Mouse (Mus musculus): ENCODE results near the gene Nt5c3b. TPM values are rescaled to one million over a fixed set of nuclear protein-coding genes. Genes with fewer than 3 reads are reported as not detected.

Gene Nt5c3b
- total RNA-seq, 2 experiments from 2014 or later = 53.8 to 58.2 TPM

GRCm38 (mm10) chr11:100428612-100429199 lies 12.9 kb downstream of the Nt5c3b start:
- peak; percentile 89 to 91 for DNase-seq

- no peak for DNase-seq
Measured at GRCm38 (mm10) chr11:100426820-100427219, 14.8 kb downstream of the Nt5c3b start.

DNA sequence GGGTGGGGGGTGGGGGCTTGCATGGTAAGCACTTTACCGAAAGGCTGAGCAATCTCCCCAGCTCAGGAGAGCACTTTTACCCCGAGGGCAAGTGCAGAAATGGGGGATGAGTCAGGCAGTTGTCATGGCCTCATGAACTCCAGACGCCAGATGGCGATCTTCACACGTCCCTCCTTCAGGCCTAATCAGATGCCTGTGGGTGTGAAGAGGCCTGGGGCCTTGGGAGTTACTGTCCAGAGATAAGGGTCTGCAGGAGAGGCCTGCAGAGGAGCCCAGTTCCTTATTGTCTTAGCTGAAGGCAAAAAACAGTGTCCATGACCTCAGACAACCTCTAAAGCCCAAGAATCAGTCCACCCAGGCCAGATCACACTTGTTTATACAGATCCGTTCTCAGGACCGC lies 15.8 kb downstream of the Nt5c3b start:
- peak; percentile 85 to 89 for DNase-seq

DNA sequence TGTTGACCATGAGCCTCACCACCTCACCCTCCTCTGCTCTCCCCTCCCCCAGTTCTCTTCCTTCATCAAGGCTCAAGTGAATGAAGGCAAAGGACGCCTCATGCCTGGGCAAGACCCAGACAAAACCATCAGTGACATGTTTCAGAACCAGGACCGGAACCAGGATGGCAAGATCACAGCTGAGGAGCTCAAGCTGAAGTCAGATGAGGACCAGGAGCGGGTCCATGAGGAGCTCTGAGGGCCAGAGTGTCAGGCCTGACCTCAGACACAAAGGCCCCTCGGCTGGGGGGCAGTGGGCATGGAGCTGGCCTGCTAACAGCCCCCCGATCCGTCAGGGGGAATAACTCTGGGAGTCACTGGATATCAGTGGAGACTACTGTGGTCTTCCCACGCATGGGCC lies 17.8 kb downstream of the Nt5c3b start:
- DNase-seq = no peak

- no peak for DNase-seq
Measured at GRCm38 (mm10) chr11:100421537-100421936, 20.1 kb downstream of the Nt5c3b start.

GRCm38 (mm10) chr11:100414914-100415822 lies 26.4 kb downstream of the Nt5c3b start, which contains the start of gene Fkbp10:
TSS of gene Fkbp10 (plus strand) at chr11:100415697.
- DNase-seq = peak; percentile 75 to 83

DNA sequence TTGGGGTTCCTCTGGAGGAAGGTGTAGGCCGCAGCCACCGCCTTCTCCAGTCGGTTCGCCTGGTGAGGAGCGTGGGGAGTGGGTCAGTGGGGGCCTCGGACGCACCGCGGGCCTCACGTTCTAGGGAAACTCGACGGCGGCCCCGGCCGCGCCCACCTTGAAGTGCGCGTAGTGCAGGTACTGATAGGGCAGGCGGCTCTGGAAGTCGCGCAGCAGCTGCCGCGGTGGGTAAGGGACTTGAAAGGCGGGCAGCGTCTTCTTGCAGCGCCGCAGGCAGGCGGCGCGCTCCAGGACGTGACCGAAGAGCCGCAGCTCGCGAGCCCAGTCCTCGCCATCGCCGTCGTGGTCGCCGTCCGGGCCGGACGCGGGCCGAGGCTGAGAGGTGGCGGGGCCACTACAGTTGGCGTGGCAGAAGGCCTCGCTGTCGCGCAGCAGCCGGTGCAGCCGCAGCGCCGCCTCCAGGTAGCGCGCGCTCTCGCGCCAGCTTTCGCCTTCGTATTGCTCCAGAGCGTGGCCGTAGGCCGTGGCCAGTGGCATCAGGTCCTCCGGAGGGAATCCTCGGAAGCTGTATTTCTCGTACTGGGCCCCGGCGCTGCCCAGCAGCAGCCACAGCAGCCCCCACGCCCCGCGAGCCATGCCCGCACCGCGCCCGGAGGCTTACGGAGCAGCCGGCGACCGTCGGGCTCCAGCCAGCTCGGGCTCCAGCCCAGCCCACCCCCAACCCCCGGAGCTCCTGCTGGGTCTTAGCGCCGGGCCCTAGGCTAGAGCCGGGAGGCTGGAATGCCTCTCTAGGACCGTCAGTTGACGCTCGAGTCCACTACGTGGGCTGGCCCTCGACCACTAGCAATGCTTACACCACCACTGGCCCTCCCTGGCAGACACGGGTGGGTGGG lies 27.3 kb downstream of the Nt5c3b start, which contains the start of gene P3h4:
Gene P3h4, minus strand, starts transcription at position 816 of the 893 bp plus-strand sequence.
- peak; percentile 89 to 92 for DNase-seq

- no peak for DNase-seq
Measured at GRCm38 (mm10) chr11:100413541-100413940, 28.1 kb downstream of the Nt5c3b start.

- DNase-seq = peak; percentile 40 to 50
Measured at GRCm38 (mm10) chr11:100411736-100412135, 29.9 kb downstream of the Nt5c3b start.

- DNase-seq = no peak
Measured at GRCm38 (mm10) chr11:100409686-100410085, 31.9 kb downstream of the Nt5c3b start.

- no peak for DNase-seq
Measured at GRCm38 (mm10) chr11:100408835-100409462, 32.7 kb downstream of the Nt5c3b start.

DNA sequence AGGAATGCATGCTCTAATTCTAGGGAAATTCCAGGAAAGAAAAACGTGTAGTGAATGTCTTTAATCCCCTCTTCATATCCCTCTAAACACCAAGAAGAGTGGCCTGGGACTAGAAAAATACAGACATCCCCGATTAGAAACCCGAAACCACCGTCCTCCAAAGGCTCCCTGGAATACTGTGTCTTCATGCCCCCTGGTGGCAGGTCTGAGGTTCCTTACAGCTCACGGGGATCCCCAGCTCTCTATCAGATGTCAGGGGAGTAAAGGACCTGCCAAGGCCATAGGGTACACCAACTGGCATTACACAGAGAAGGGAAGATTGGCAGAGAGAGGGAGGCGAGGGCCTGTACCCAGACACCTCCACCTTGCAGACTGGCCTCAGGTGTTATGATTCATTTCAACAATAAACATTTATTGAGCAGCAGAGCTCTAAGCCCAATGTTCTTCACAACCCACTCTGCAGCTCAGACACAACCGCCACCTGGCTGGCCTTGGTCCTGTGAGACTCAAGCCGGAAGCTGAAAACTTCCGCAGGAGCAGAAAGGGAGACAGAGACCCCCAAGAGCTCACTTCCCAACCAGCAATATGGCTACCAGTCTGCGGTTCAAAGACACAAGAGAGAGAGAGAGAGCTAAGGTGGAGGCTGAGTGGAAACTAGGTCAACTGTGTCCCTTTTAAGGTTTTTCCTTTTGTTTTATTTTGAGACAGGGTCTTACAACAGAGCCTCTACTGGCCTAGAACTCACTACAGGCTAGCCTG lies 33.4 kb downstream of the Nt5c3b start:
- DNase-seq = peak; percentile 73 to 86

DNA sequence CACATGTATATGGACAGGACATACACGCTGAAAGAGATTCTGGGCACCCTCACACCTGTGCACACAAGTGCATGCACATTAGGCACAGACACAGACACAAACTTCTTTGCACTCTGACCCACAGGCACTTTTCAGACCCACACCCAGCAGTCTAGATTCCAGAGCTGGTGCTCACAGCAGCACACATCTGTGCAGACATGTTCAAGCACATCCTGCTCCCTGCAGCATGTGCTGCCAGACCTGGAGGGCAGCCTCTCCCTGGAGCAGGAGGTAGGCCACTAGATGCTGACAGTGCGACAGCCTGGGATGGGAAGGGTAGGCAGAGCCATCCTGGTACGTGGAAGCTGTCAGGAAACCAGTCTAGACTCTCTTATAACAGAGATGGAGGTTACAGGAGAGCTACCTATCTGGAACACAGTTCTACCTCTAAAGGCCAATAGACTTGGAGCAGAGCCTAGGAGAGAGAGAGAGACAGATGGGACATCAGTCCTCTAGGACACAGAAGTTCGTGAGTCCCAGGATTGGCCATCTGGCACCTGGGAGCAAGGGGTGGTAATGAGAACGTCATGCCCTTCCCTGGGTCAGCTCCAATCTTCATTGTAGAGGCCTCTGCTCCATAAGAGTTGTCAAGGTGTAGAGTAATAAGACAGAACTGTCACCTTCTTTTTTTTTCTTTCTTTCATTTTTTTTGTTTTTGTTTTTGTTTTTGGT lies 34.5 kb downstream of the Nt5c3b start:
- no peak for DNase-seq

DNA sequence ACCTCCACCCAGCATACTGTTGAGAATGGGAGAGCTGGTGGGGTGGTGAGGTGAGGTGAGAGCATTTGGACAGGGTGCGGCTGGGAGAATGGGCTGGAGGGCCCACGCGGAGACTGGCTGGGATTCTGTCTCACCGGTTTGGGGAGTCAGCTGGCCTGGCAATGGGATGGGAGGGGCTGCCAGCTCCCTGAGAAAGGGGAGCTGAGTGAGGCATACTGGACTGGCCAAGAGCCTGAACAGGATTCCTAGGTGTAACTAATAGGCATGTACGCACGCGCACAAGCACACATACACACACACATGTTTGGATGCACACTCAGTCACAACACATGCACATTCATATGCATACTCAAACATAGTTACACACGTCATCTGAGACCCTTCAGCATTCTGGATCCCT lies 35.3 kb downstream of the Nt5c3b start:
- DNase-seq = no peak

- no peak for DNase-seq
Measured at GRCm38 (mm10) chr11:100404456-100405074, 37.0 kb downstream of the Nt5c3b start.

- peak in 1 of 2 experiments; percentile 37 for DNase-seq
Measured at GRCm38 (mm10) chr11:100403445-100404134, 38.0 kb downstream of the Nt5c3b start.

DNA sequence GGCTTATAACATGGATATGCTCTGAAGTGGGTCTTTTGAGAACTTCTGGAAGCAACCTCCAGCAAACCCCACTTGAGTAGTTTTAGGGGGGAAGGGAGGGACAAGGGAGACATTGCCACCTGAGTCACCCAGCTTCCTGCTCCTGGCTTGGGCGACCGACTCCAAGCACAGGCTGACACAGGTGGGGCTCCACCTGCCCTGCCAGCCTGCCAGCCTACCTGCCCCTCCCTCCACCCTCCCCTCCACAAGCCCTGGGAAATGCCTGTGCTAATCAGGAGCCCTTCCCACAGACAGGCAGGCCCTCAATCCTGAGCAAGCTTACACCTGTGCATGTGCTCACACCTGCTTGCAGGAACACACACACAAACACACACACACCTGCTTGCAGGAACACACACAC lies 38.9 kb downstream of the Nt5c3b start:
- DNase-seq = no peak

GRCm38 (mm10) chr11:100402240-100402639 lies 39.4 kb downstream of the Nt5c3b start:
- no peak for DNase-seq

- no peak for DNase-seq
Measured at GRCm38 (mm10) chr11:100400842-100401241, 40.8 kb downstream of the Nt5c3b start.
